In genomic region chr9:47581576-47582365, GRCm38 (mm10) we compare ENCODE assay signal across 26 mouse cellular contexts. TPM values are rescaled to one million over a fixed set of nuclear protein-coding genes. Genes with fewer than 3 reads are reported as not detected.
DNase-seq lines count a peak whose midpoint lies in the region; TF ChIP-seq lines count a peak whose summit lies in the region.
"Had no signal": no experiment of that assay in that cellular context is flagged by ENCODE, and none has a peak within 500 bp of the region (broad histone marks: within the 10 kb centered on the region; RNA-seq: fewer than 3 reads in every experiment).

No protein-coding gene starts in this region.

- peak overlapping the region; percentile 91 for H3K27ac ChIP-seq in ES-Bruce4 (ENCODE audit: insufficient read depth, low read length)
- H3K27ac ChIP-seq: embryonic facial prominence, embryonic 12.5 days; gastrocnemius, adult 2 months; layer of hippocampus, adult 2 months; midbrain, embryonic 15.5 days had no signal

- no peak for TF ChIP-seq EP300 in ES-Bruce4 (IDR thresholded peaks at IDR 0.05; ENCODE audit: insufficient read depth, low read depth, low read length)

- intact Hi-C loops in heart, postnatal 36 days (cut with DNase I), result no loop called here

- no peak overlapping the region for H3K4me3 ChIP-seq in ES-Bruce4 (ENCODE audit: low read depth, low read length)
- H3K4me3 ChIP-seq: embryonic facial prominence, embryonic 12.5 days; gastrocnemius, adult 2 months; layer of hippocampus, adult 2 months; midbrain, embryonic 15.5 days; myocyte had no signal

- TF ChIP-seq CTCF in ES-Bruce4 (IDR thresholded peaks at IDR 0.05; ENCODE audit: low read depth, low read length), result no peak

- no peak overlapping the region for H3K9ac ChIP-seq in ES-Bruce4 (ENCODE audit: low read depth, poor library complexity, severe bottlenecking)
- H3K9ac ChIP-seq: embryonic facial prominence, embryonic 12.5 days; forebrain, postnatal 0 days; liver, postnatal 0 days; midbrain, embryonic 15.5 days had no signal

- DNase-seq in heart, adult 11 months, result peak; percentile 27
- no peak for DNase-seq in heart, postnatal 36 days
- DNase-seq in ZHBTc4 (ENCODE audit: low read depth, low spot score), result peak; percentile 23
- peak; percentile 46 for DNase-seq in lung, postnatal 10 days
- no peak for DNase-seq in frontal cortex, postnatal 25 days (ENCODE audit: low spot score in 2 of 2)
- DNase-seq in urinary bladder, adult 18-20 months (ENCODE audit: low spot score in 2 of 2), result no peak
- no peak for DNase-seq in left cerebral cortex, adult 9 months (ENCODE audit: low spot score in 2 of 2)
- DNase-seq: adrenal gland, postnatal 36 days; cerebellum, adult 8-10 months; forebrain, postnatal 0 days; gastrocnemius, adult 2 months; heart, postnatal 4 days; kidney, adult 11 months; kidney, postnatal 14 days; layer of hippocampus, postnatal 36 days; liver, postnatal 0 days; right cerebral cortex, postnatal 14 days; spleen, adult 18-20 months; thymus, adult 18-20 months; thymus, postnatal 4 days had no signal

- TF ChIP-seq POLR2A in ES-Bruce4 (IDR thresholded peaks at IDR 0.05; ENCODE audit: insufficient read depth, low read length), result no peak

- H3K36me3 ChIP-seq in ES-Bruce4 (ENCODE audit: control insufficient read depth, insufficient read depth, low read length, poor library complexity, severe bottlenecking), result no peaks in the 10 kb centered on the region
- H3K36me3 ChIP-seq: embryonic facial prominence, embryonic 12.5 days; midbrain, embryonic 15.5 days had no signal

- no peaks in the 10 kb centered on the region for H3K27me3 ChIP-seq in ES-Bruce4 (ENCODE audit: control insufficient read depth, insufficient read depth, low read length, poor library complexity, severe bottlenecking)
- H3K27me3 ChIP-seq: embryonic facial prominence, embryonic 12.5 days; midbrain, embryonic 15.5 days had no signal

- no peaks in the 10 kb centered on the region for H3K9me3 ChIP-seq in ES-Bruce4 (replicated peaks; ENCODE audit: control insufficient read depth, insufficient read depth, low read length, poor library complexity, severe bottlenecking)
- H3K9me3 ChIP-seq: embryonic facial prominence, embryonic 12.5 days; midbrain, embryonic 15.5 days had no signal

- H3K4me1 ChIP-seq in ES-Bruce4 (ENCODE audit: control insufficient read depth, insufficient read depth, low read length), result peaks cover 3% of the 10 kb centered on the region

RNA-seq across cellular contexts. Expression of gene Cadm1, which starts 51.8 kb away (rescaled TPM):
- 1 to 10 TPM; 2.0 to 2.8 TPM for total RNA-seq in heart, postnatal 36 days (2021)
- 62.7 and 70.3 TPM in 2 replicates for polyA plus RNA-seq in ES-Bruce4 (2011; ENCODE audit: insufficient read depth, insufficient read length, low read depth, missing spikeins)
- total RNA-seq: megakaryocyte-erythroid progenitor cell, adult 5-6 weeks had no signal

Comparison
In these comparisons a context has a peak if more than half of its experiments do, and no peak if none do; other contexts are left out.
1. DNase-seq: peak in heart, adult 11 months (single experiment), ZHBTc4 (single experiment) and lung, postnatal 10 days (single experiment); none in heart, postnatal 36 days (0 of 2), frontal cortex, postnatal 25 days (0 of 2), urinary bladder, adult 18-20 months (0 of 2) and left cerebral cortex, adult 9 months (0 of 2).